Mouse (Mus musculus) forebrain, postnatal 0 days (tissue): ENCODE results near the gene Slc25a51. TPM values are rescaled to one million over a fixed set of nuclear protein-coding genes. Genes with fewer than 3 reads are reported as not detected.
A peak's percentile ranks its signal among the peaks of the same experiment; 100 is the strongest.
"Not testable (repeated sequence)": the region's sequence is repeated elsewhere in the genome, so short reads cannot be mapped to it uniquely, and the experiment has no call there.

ENCODE experiments used
- ATAC-seq: fragments of 200-750 bp; cut with Nextera tagmentation; 2 replicates; pipeline ENCODE4 v1.8.0; 2017; ENCODE audit warnings: mild to moderate bottlenecking, moderate library complexity
- DNase-seq: peaks from one replicate; pipeline ENCODE4 v3.0.0-alpha.2; 2015
- H3K27ac ChIP-seq: fragments of 300-500 bp; sonication (generic); 2 replicates; pipeline ENCODE4 v1.5.1; 2014; ENCODE audit warnings: low read depth, mild to moderate bottlenecking, antibody characterized with exemption, low read length, moderate library complexity, mixed read lengths
- H3K27me3 ChIP-seq: fragments of 300-500 bp; sonication (generic); 2 replicates; pipeline ENCODE4 v1.6.1; 2014; ENCODE audit warnings: mild to moderate bottlenecking, low read length, mixed read lengths; ENCODE audit not compliant: insufficient read depth
- H3K36me3 ChIP-seq: fragments of 300-500 bp; sonication (generic); 2 replicates; pipeline ENCODE4 v1.6.1; 2014; ENCODE audit warnings: mild to moderate bottlenecking, moderate library complexity; ENCODE audit not compliant: insufficient read depth
- H3K4me1 ChIP-seq: fragments of 300-500 bp; sonication (generic); 2 replicates; pipeline ENCODE4 v1.6.1; 2014; ENCODE audit warnings: antibody characterized with exemption; ENCODE audit not compliant: insufficient read depth
- H3K4me2 ChIP-seq: fragments of 300-500 bp; sonication (generic); 2 replicates; pipeline ENCODE4 v1.6.1; 2014; ENCODE audit warnings: low read depth, mild to moderate bottlenecking, moderate library complexity
- H3K4me3 ChIP-seq: fragments of 300-500 bp; sonication (generic); 2 replicates; pipeline ENCODE4 v1.5.1; 2014; ENCODE audit warnings: low read depth, low read length, mixed read lengths
- H3K9ac ChIP-seq: fragments of 300-500 bp; sonication (generic); 2 replicates; pipeline ENCODE4 v1.6.1; 2014; ENCODE audit warnings: mild to moderate bottlenecking
- H3K9me3 ChIP-seq: fragments of 300-500 bp; sonication (generic); 2 replicates; pipeline ENCODE4 v1.6.1; 2016; ENCODE audit warnings: low read length
- CTCF ChIP-seq: sonication (generic); IDR thresholded peaks from 2 replicates; pipeline ENCODE4 v1.5.1; 2016; ENCODE audit warnings: antibody characterized with exemption, control low read depth, low read depth
- WGBS: fragments of 180-500 bp; shearing (Covaris S2); extraction: QIAGEN DNeasy Blood & Tissue Kit; methylation state at CpG from one replicate; pipeline ENCODE4 v1.1.7; 2014; 5-methylcytosine and 5-hydroxymethylcytosine counted together
- polyA plus RNA-seq: library from polyadenylated mRNA; unstranded; fragments of >200 nt; fragmentation: Nextera tagmentation; extraction: Ambion mirVana; gene quantifications from 2 replicates; pipeline ENCODE4 v1.2.1, GENCODE M21; 2015
- total RNA-seq: library from RNA; depleted of rRNA; stranded (reverse); fragments of >200 nt; gene quantifications from 2 replicates; pipeline ENCODE4 v1.2.3, GENCODE M21; 2014

Slc25a51 gene
- total and polyA plus RNA-seq, 2 experiments from 2014 or later = 83.9 to 128 TPM

- Histone ChIP-seq H3K9me3 (no peaks in the 10 kb centered on the region), H3K4me1 (no peaks in the 10 kb centered on the region), H3K4me2 (no peak overlapping the region), H3K27ac (no peak overlapping the region), H3K9ac (no peak overlapping the region), H3K36me3 (0 out of 2 replicates have a peak, but pooled peaks cover under 1% of the 10 kb centered on the region), H3K4me3 (no peak overlapping the region), H3K27me3 (no peaks in the 10 kb centered on the region)
- 73% methylated on average over 4 of the region's 4 CpGs for WGBS
- peak; percentile 29; the same call in 1 of the 2 replicates for TF ChIP-seq CTCF
- ATAC-seq (no peak), DNase-seq (no peak)
These were observed 16.5 kb downstream of the Slc25a51 start for GRCm38 (mm10) chr4:45392099-45392498.

GRCm38 (mm10) chr4:45387296-45387695 is 21.3 kb downstream of the Slc25a51 start:
- not testable (repeated sequence) for H3K36me3 ChIP-seq, H3K9me3 ChIP-seq, H3K27ac ChIP-seq, H3K4me2 ChIP-seq, DNase-seq, H3K4me1 ChIP-seq, H3K27me3 ChIP-seq, H3K4me3 ChIP-seq, ATAC-seq, H3K9ac ChIP-seq
- WGBS = 98% methylated on average over 5 of the region's 5 CpGs

DNA sequence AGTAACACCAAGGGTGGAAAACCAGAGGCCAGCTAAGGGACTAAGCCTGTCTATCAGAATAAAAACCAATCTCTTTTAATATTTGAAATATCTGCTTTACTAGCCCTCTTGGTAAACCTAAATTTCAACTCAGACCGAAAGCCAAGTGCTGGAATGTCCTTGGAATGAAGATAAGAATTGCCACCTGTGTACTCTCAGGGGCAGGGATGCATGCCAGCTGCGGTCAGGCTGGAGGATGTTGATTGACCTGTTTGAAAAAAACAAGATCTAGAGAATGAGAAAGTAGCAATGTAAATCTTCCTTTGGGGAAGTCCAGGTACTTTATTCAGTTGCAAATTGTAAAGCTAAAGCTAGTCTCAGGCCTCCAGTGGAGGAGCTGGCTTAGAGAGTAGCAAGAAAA is 26.4 kb downstream of the Slc25a51 start:
- DNase-seq, ATAC-seq, H3K9me3 ChIP-seq, H3K4me2 ChIP-seq, H3K36me3 ChIP-seq, H3K9ac ChIP-seq, H3K27ac ChIP-seq, H3K4me1 ChIP-seq, H3K4me3 ChIP-seq, H3K27me3 ChIP-seq: not testable (repeated sequence)
- WGBS = 86% methylated on average over 2 of the region's 2 CpGs

- H3K9me3 ChIP-seq, H3K4me3 ChIP-seq, H3K27me3 ChIP-seq, H3K4me1 ChIP-seq, H3K9ac ChIP-seq, ATAC-seq, H3K4me2 ChIP-seq, H3K27ac ChIP-seq, DNase-seq: not testable (repeated sequence)
- 76% methylated on average over 10 of the region's 10 CpGs for WGBS
- H3K36me3 ChIP-seq = peaks cover 13% of the 10 kb centered on the region
These were observed 27.5 kb downstream of the Slc25a51 start for GRCm38 (mm10) chr4:45380903-45381580.

GRCm38 (mm10) chr4:45376573-45376972 is 32.0 kb downstream of the Slc25a51 start:
- no peak overlapping the region for H3K4me2 ChIP-seq
- no peaks in the 10 kb centered on the region for H3K9me3 ChIP-seq
- ATAC-seq (no peak), DNase-seq (no peak)
- H3K4me3 ChIP-seq = no peak overlapping the region
- no peaks in the 10 kb centered on the region for H3K27me3 ChIP-seq
- no peak overlapping the region for H3K27ac ChIP-seq
- WGBS = 85% methylated on average over 4 of the region's 4 CpGs
- TF ChIP-seq CTCF = no peak
- no peaks in the 10 kb centered on the region for H3K4me1 ChIP-seq
- peaks cover 50% of the 10 kb centered on the region for H3K36me3 ChIP-seq
- no peak overlapping the region for H3K9ac ChIP-seq

DNA sequence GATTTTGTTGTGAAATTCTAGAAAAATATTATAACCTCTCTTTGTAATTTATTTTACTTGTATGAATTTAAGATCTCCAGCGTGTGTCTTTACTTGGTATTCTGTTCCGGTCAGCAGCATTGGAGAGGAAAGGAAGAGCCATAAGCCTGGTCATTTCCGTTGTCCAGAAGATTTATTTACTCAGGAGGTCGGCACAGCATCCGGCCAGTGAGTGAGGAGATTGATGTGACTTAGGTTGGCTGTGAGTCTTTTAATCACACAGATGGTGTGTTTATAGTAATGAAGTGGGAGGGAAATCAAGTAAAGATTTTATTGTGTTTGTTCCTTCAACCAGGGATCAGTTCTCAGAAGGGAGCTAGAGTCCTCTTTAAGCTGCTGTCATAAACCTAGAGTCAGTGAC is 33.7 kb downstream of the Slc25a51 start:
- Histone ChIP-seq H3K9me3 (no peaks in the 10 kb centered on the region), H3K27me3 (no peaks in the 10 kb centered on the region), H3K4me2 (no peak overlapping the region), H3K36me3 (peaks cover 63% of the 10 kb centered on the region), H3K4me1 (no peaks in the 10 kb centered on the region), H3K27ac (no peak overlapping the region), H3K4me3 (no peak overlapping the region), H3K9ac (no peak overlapping the region)
- WGBS = 88% methylated on average over 5 of the region's 5 CpGs
- TF ChIP-seq CTCF = no peak
- no peak for DNase-seq
- no peak for ATAC-seq

DNA sequence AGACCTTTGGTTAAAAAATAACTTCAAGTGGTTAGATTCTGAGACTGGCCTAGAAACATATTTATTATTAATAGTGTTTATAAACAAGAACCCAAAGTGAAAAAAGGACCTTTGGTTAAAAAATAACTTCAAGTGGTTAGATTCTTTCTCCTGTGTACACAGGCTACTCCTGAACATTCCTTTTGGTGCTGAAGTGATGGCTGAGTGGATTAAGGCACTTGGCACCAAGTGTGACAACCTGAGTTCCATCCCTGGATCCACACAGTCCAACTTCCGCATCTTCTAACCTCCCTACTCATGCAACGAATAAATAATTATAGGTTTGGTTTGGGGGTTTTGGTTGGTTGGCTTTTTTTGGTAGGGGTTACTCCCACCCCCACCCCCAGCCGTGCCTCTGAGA is 37.3 kb downstream of the Slc25a51 start:
- WGBS = 90% methylated on average over 3 of the region's 3 CpGs
- H3K36me3 ChIP-seq = peaks cover 51% of the 10 kb centered on the region

More for the DNA sequence above, 37.3 kb downstream of the Slc25a51 start:
- no peak overlapping the region for H3K4me2 ChIP-seq
- ATAC-seq (no peak), DNase-seq (no peak)
- no peak overlapping the region for H3K4me3 ChIP-seq
- no peak overlapping the region for H3K9ac ChIP-seq
- H3K27me3 ChIP-seq = no peaks in the 10 kb centered on the region
- no peaks in the 10 kb centered on the region for H3K9me3 ChIP-seq
- no peak for TF ChIP-seq CTCF
- no peaks in the 10 kb centered on the region for H3K4me1 ChIP-seq
- no peak overlapping the region for H3K27ac ChIP-seq
